Mouse (Mus musculus) thymus, postnatal 36 days (tissue): ENCODE measurements around the gene Bphl.

ENCODE experiments used
- DNase-seq, 2 experiments: peaks; one replicate each; pipeline ENCODE4 v3.0.0; 2022; ENCODE audit warnings: mixed read lengths in 2 of 2

Bphl gene

GRCm38 (mm10) chr13:34089358-34089757 is 52.0 kb downstream of the Bphl start:
- no peak for DNase-seq

- DNase-seq, result peak in 1 of 2 experiments; percentile 36
Observed at GRCm38 (mm10) chr13:34095542-34096435, 58.4 kb downstream of the Bphl start.

GRCm38 (mm10) chr13:34096455-34096854 is 59.1 kb downstream of the Bphl start:
- DNase-seq, result no peak

- no peak for DNase-seq
Observed at GRCm38 (mm10) chr13:34097086-34097485, 59.7 kb downstream of the Bphl start.

- no peak for DNase-seq
Observed at GRCm38 (mm10) chr13:34100733-34101132, 63.3 kb downstream of the Bphl start.

- DNase-seq, result no peak
Observed at GRCm38 (mm10) chr13:34101247-34101646, 63.9 kb downstream of the Bphl start.

- DNase-seq, result no peak
Observed at GRCm38 (mm10) chr13:34101908-34102307, 64.5 kb downstream of the Bphl start.

GRCm38 (mm10) chr13:34105364-34105763 is 68.0 kb downstream of the Bphl start:
- no peak for DNase-seq

GRCm38 (mm10) chr13:34106256-34106655 is 68.9 kb downstream of the Bphl start:
- DNase-seq, result no peak

GRCm38 (mm10) chr13:34106999-34107398 is 69.6 kb downstream of the Bphl start:
- DNase-seq, result no peak

GRCm38 (mm10) chr13:34109035-34109676 is 71.8 kb downstream of the Bphl start:
- no peak for DNase-seq

GRCm38 (mm10) chr13:34109677-34110058 is 72.3 kb downstream of the Bphl start:
- no peak for DNase-seq

- no peak for DNase-seq
Observed at GRCm38 (mm10) chr13:34111019-34111418, 73.6 kb downstream of the Bphl start.

GRCm38 (mm10) chr13:34111878-34112277 is 74.5 kb downstream of the Bphl start:
- no peak for DNase-seq

GRCm38 (mm10) chr13:34112369-34113081 is 75.1 kb downstream of the Bphl start:
- no peak for DNase-seq

GRCm38 (mm10) chr13:34113086-34113485 is 75.7 kb downstream of the Bphl start:
- no peak for DNase-seq

- peak; percentile 32 to 61 for DNase-seq
Observed at GRCm38 (mm10) chr13:34114654-34115053, 77.3 kb downstream of the Bphl start.

GRCm38 (mm10) chr13:34116508-34116907 is 79.1 kb downstream of the Bphl start:
- no peak for DNase-seq

GRCm38 (mm10) chr13:34118816-34119215 is 81.4 kb downstream of the Bphl start:
- DNase-seq, result no peak

- peak in 1 of 2 experiments; percentile 64 for DNase-seq
Observed at GRCm38 (mm10) chr13:34119406-34119805, 82.0 kb downstream of the Bphl start.

GRCm38 (mm10) chr13:34120536-34120935 is 83.1 kb downstream of the Bphl start:
- DNase-seq, result no peak
